Mouse (Mus musculus) liver, embryonic 11.5 days (tissue): ENCODE results near the gene Dync1i1. TPM values are rescaled to one million over a fixed set of nuclear protein-coding genes. Genes with fewer than 3 reads are reported as not detected.

ENCODE experiments used
- ATAC-seq: fragments of 200-750 bp; cut with Nextera tagmentation; replicated peaks from 2 replicates; pipeline ENCODE4 v1.8.0; 2017; ENCODE audit warnings: moderate number of reproducible peaks, mild to moderate bottlenecking, moderate TSS enrichment, moderate library complexity; ENCODE audit not compliant: low FRiP score
- DNase-seq: peaks from one replicate; pipeline ENCODE4 v3.0.0-alpha.2; 2017; ENCODE audit warnings: low spot score
- H3K27ac ChIP-seq: fragments of 300-500 bp; sonication (generic); 2 replicates; pipeline ENCODE4 v1.5.1; 2014; ENCODE audit warnings: mild to moderate bottlenecking, low read depth, low read length, control low read depth
- H3K27me3 ChIP-seq: fragments of 300-500 bp; sonication (generic); replicated peaks from 2 replicates; pipeline ENCODE4 v1.6.1; 2014; ENCODE audit warnings: low read length, mixed read lengths; ENCODE audit not compliant: control insufficient read depth, insufficient read depth
- H3K36me3 ChIP-seq: fragments of 300-500 bp; sonication (generic); 2 replicates; pipeline ENCODE4 v1.6.1; 2014; ENCODE audit warnings: mild to moderate bottlenecking, low read length, moderate library complexity, mixed read lengths; ENCODE audit not compliant: control insufficient read depth, insufficient read depth
- H3K4me1 ChIP-seq: fragments of 300-500 bp; sonication (generic); replicated peaks from 2 replicates; pipeline ENCODE4 v1.6.1; 2014; ENCODE audit warnings: low read length, mixed read lengths; ENCODE audit not compliant: control insufficient read depth, insufficient read depth
- H3K4me2 ChIP-seq: fragments of 300-500 bp; sonication (generic); 2 replicates; pipeline ENCODE4 v1.6.1; 2014; ENCODE audit warnings: mild to moderate bottlenecking, control low read depth, moderate library complexity
- H3K4me3 ChIP-seq: fragments of 300-500 bp; sonication (generic); 2 replicates; pipeline ENCODE4 v1.5.1; 2014; ENCODE audit warnings: low read depth, low read length, control low read depth
- H3K9ac ChIP-seq: fragments of 300-500 bp; sonication (generic); 2 replicates; pipeline ENCODE4 v1.6.1; 2014; ENCODE audit warnings: low read depth, low read length, control low read depth
- H3K9me3 ChIP-seq: fragments of 300-500 bp; sonication (generic); 2 replicates; pipeline ENCODE4 v1.6.1; 2016; ENCODE audit warnings: low read length, inconsistent platforms, mixed read lengths; ENCODE audit not compliant: control insufficient read depth
- WGBS: fragments of 180-500 bp; shearing (Covaris S2); extraction: QIAGEN DNeasy Blood & Tissue Kit; methylation state at CpG from one replicate; pipeline ENCODE4 v1.1.7; 2014; 5-methylcytosine and 5-hydroxymethylcytosine counted together
- polyA plus RNA-seq: library from polyadenylated mRNA; unstranded; fragments of >200 nt; fragmentation: Nextera tagmentation; extraction: Ambion mirVana; gene quantifications from 2 replicates; pipeline ENCODE4 v1.2.1, GENCODE M21; 2014

The Dync1i1 gene
- polyA plus RNA-seq, 1 experiment from 2014 or later, result 0.84 TPM

DNA sequence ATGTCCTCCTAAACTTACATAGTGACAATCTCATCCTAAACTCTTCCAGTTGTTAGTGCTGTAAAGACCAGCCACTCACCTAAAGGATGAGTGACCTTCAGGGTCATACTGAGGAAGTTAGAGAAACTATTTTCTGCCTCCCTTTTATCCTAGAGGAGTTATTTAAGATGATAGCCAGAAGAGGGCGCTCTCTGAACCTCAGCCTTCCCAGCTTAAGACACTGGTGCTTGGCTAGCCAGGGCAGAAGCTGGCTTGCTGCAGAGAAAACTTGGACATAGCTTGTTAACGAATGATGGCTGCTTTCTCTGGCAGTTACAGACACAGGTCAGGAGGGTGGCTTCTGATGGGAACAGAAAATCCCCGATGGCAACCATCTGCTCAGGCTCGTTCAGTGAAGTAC, 101.6 kb downstream of the Dync1i1 start:
- WGBS, result 50% methylated on average over 4 of the region's 4 CpGs
- no peak overlapping the region for H3K27ac ChIP-seq
- no peaks in the 10 kb centered on the region for H3K27me3 ChIP-seq
- no peaks in the 10 kb centered on the region for H3K9me3 ChIP-seq
- DNase-seq (no peak), ATAC-seq (no peak)
- no peaks in the 10 kb centered on the region for H3K4me1 ChIP-seq
- no peak overlapping the region for H3K4me2 ChIP-seq
- no peak overlapping the region for H3K4me3 ChIP-seq
- no peaks in the 10 kb centered on the region for H3K36me3 ChIP-seq
- no peak overlapping the region for H3K9ac ChIP-seq

DNA sequence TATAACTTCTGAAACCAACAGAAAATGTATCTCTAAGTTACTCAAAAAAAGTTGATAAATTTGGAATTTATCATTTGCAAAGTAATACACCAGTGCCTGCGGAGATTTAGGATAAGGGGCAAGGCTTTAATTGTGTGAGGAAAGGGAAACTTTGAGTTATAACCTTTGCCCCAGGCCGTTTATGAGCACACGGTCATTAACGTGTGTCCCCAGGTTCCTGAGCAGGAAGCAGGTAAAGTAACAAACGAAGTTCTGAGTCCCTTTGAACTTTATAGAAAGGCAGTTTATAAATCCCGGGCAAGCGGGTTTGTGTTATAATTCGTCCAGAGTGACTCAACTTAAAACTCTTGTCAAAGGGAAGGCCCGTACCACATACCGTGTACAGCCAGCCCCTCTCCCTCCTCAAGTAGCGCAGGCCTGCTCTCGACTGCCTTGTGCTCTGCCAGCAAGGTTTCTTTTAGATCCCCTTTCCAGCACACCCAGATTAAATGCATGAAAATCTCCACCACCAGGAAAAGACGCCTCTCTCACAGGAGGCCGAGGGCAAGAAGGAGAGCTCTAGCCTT, 103.1 kb downstream of the Dync1i1 start:
- no peak overlapping the region for H3K4me2 ChIP-seq
- H3K9me3 ChIP-seq, result no peaks in the 10 kb centered on the region
- WGBS, result 81% methylated on average over 14 of the region's 14 CpGs
- no peak for DNase-seq
- H3K27me3 ChIP-seq, result no peaks in the 10 kb centered on the region
- ATAC-seq, result no peak
- H3K4me1 ChIP-seq, result no peaks in the 10 kb centered on the region
- H3K4me3 ChIP-seq, result no peak overlapping the region
- H3K36me3 ChIP-seq, result no peaks in the 10 kb centered on the region
- no peak overlapping the region for H3K27ac ChIP-seq
- no peak overlapping the region for H3K9ac ChIP-seq

DNA sequence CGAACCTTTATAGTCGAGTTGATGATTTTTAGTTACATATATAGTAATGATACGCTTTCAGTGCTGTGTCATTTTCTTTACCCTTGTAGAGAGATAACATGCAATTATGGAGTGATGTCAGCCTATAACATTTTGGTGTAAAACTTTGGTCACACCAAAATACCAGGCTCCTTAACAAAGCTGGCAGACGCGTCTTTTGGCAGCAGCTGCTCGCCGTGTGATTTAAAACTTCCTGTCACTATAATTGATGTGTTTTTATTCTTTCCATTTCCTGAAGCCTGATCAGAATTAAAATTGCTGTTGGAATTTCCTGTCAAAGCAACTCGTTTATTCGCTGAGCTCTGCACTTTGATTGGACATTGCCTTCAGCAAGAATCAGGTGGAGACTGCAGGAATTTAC, 103.7 kb downstream of the Dync1i1 start:
- no peaks in the 10 kb centered on the region for H3K27me3 ChIP-seq
- ATAC-seq (no peak), DNase-seq (no peak)
- 70% methylated on average over 9 of the region's 9 CpGs for WGBS
- H3K9ac ChIP-seq, result no peak overlapping the region
- H3K4me1 ChIP-seq, result no peaks in the 10 kb centered on the region
- H3K27ac ChIP-seq, result no peak overlapping the region
- no peaks in the 10 kb centered on the region for H3K9me3 ChIP-seq
- H3K4me2 ChIP-seq, result no peak overlapping the region
- no peaks in the 10 kb centered on the region for H3K36me3 ChIP-seq
- H3K4me3 ChIP-seq, result no peak overlapping the region

DNA sequence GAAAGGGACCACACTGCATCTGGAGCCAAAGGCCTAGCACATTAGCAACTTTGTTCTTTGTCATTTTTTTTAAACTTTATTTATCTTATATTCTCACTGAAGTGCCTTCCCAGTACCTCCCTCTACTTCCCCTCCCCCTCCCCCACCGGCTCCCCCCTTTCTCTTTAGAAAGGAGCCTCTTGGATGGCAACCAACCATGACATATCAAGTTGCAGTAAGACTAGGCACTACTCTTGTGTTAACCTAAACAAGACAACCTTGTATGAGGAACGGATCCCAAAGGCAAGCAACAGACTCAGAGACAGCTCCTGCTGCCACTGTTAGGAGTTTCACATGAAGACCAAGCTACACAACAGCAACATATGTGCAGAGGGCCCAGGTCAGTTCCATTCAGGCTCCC, 105.3 kb downstream of the Dync1i1 start:
- Histone ChIP-seq H3K27me3 (no peaks in the 10 kb centered on the region), H3K9me3 (no peaks in the 10 kb centered on the region), H3K27ac (no peak overlapping the region), H3K4me2 (no peak overlapping the region), H3K9ac (no peak overlapping the region), H3K4me1 (no peaks in the 10 kb centered on the region), H3K4me3 (no peak overlapping the region), H3K36me3 (no peaks in the 10 kb centered on the region)
- DNase-seq (no peak), ATAC-seq (no peak)
- 74% methylated on average over 2 of the region's 2 CpGs for WGBS

DNA sequence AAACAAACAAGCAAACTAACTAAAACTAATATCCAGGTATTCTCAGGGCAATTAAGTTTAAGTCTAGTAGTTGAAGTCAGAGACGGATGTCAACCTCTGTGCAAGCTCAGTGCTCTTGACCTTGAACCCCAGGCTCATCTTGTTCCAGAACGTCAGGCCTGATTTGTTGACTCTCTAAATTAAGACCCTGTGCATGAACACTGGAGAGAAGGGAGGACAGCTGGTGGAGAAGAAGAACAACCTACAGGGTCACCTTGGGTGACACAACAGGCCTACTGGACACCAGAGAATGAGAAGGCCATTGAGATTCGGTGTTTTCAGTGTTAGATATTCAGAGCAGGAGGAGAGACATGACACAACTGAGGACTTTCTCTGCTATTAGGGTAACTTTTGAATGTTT, 105.8 kb downstream of the Dync1i1 start:
- H3K27ac ChIP-seq, result no peak overlapping the region
- ATAC-seq, result no peak
- no peak overlapping the region for H3K4me3 ChIP-seq
- no peak overlapping the region for H3K4me2 ChIP-seq
- no peaks in the 10 kb centered on the region for H3K36me3 ChIP-seq
- DNase-seq, result no peak
- H3K9ac ChIP-seq, result no peak overlapping the region
- WGBS, result 80% methylated on average over 3 of the region's 3 CpGs
- H3K9me3 ChIP-seq, result no peaks in the 10 kb centered on the region
- no peaks in the 10 kb centered on the region for H3K4me1 ChIP-seq
- no peaks in the 10 kb centered on the region for H3K27me3 ChIP-seq

DNA sequence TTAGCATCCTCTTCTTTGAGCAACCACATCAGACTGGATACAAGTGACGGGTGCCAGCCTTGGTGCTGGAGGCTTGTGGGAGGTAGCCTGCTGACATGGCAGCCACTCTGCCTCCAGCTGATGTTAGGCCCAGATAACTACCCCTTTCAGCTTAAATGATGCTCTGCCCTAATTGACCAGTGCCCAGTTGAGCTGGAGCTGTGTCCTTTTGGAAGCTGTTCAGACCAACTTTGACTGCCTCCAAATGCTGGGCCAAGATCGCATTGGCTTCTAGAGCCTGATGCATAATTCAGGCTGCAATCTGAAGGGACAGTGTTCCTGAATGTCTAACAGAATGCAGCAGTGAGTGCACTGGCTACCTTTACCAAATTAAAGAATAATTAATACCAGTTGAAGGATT, 107.4 kb downstream of the Dync1i1 start:
- Histone ChIP-seq H3K4me2 (no peak overlapping the region), H3K36me3 (no peaks in the 10 kb centered on the region), H3K9ac (no peak overlapping the region), H3K4me3 (no peak overlapping the region), H3K27ac (no peak overlapping the region), H3K9me3 (no peaks in the 10 kb centered on the region), H3K4me1 (no peaks in the 10 kb centered on the region), H3K27me3 (no peaks in the 10 kb centered on the region)
- DNase-seq (no peak), ATAC-seq (no peak)
- 88% methylated on average over 2 of the region's 2 CpGs for WGBS

DNA sequence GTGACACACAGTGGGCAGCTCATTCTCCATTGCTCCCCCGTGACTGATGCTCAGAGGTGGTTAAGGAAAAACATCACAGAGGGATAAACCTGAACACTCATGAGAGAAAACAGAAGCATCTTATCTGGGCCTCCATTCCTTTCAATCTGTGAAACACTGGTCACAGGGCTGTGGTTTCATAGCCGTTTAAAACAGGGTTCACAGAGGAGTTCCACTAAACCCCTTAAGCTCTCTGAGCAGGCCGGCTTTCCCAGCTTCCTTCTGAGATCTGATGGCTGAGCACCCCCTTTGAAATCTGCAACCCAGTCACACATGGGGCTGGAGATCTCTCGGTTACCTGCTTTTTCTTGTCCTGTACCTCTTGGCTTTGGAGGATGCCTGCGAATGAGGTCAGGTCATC, 117.0 kb downstream of the Dync1i1 start:
- Histone ChIP-seq H3K27ac (no peak overlapping the region), H3K9me3 (peaks cover 4% of the 10 kb centered on the region; the same call in 1 of the 2 replicates), H3K9ac (no peak overlapping the region), H3K27me3 (no peaks in the 10 kb centered on the region), H3K4me1 (no peaks in the 10 kb centered on the region), H3K4me3 (no peak overlapping the region), H3K4me2 (no peak overlapping the region), H3K36me3 (no peaks in the 10 kb centered on the region)
- no peak for ATAC-seq
- WGBS, result 74% methylated on average over 5 of the region's 5 CpGs
- no peak for DNase-seq

DNA sequence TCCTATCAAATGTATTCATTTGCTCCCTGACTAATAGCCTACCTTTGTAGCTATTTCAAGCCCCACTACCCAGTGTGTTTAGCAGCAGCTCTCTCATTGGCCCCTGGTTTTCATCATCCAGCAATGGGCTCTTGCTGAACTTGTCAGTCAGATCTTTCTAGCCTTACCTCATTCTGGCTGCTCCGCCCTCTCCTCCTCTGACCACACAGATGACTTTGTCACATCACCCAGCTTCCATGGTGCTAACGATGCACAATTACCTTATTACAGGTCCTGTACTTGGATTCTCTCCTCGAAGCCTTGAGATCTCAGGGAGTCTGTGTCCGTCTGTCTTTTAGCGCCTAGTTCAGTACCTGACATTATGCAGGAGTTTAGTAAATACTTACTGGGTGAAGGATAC, 120.7 kb downstream of the Dync1i1 start:
- no peak for DNase-seq
- no peak overlapping the region for H3K4me3 ChIP-seq
- H3K9me3 ChIP-seq, result peaks cover 4% of the 10 kb centered on the region; the same call in 1 of the 2 replicates
- H3K4me1 ChIP-seq, result no peaks in the 10 kb centered on the region
- 93% methylated on average over 5 of the region's 5 CpGs for WGBS
- no peak for ATAC-seq
- H3K9ac ChIP-seq, result no peak overlapping the region
- no peaks in the 10 kb centered on the region for H3K27me3 ChIP-seq
- no peak overlapping the region for H3K4me2 ChIP-seq
- H3K27ac ChIP-seq, result no peak overlapping the region
- H3K36me3 ChIP-seq, result no peaks in the 10 kb centered on the region

DNA sequence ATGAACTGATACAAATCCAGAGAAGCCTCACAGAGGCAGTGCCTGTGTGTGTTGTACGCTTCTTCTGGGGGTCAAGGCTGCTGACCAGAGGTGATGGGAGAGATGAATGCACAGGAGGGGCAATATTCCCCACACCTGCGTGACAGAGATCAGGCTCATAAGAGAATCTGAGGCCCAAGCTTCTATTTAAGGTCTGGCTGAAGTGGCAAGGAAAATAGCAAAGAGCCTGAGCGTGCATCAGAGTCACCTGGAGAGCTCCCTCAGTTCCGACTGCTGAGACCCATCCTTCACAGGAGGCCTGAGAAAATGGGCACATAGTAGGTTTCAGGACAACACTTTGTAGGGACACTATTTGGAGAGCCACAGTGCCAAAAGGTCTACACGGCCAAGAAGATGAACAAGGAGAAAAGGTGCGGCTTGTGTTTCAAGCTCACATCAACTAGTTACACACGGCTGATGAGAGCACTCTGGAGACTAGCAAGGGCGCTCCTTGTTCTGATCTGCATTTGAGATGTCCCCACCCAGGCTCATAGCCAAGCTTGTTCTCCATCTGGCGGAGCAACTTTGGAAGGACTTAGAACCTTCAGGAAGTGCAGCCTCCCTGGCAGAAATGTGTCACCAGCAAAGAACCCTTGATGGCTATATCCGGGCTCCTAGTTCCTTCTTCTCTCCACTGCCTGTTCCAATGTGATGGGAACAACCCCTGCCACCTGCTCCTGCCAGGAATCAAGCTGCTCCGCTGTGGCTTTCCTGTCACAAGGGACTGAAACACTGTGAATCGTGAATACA, 128.8 kb downstream of the Dync1i1 start:
- no peaks in the 10 kb centered on the region for H3K27me3 ChIP-seq
- no peaks in the 10 kb centered on the region for H3K9me3 ChIP-seq
- no peak overlapping the region for H3K4me2 ChIP-seq
- no peak overlapping the region for H3K9ac ChIP-seq
- H3K36me3 ChIP-seq, result no peaks in the 10 kb centered on the region
- WGBS, result 81% methylated on average over 12 of the region's 12 CpGs
- ATAC-seq (no peak), DNase-seq (no peak)
- H3K4me1 ChIP-seq, result no peaks in the 10 kb centered on the region
- H3K4me3 ChIP-seq, result no peak overlapping the region
- H3K27ac ChIP-seq, result no peak overlapping the region
